Mouse (Mus musculus) heart, adult 11 months (tissue): ENCODE data around the gene Hoxb7.

Experiments
- DNase-seq: peaks from one replicate; pipeline ENCODE4 v3.0.0; 2022

Hoxb7 gene

GRCm38 (mm10) chr11:96317608-96318367 is 31.4 kb downstream of the Hoxb7 start, which contains the start of gene Hoxb4:
Gene Hoxb4 (plus strand): TSS chr11:96318267.
- peak; percentile 92 for DNase-seq

DNA sequence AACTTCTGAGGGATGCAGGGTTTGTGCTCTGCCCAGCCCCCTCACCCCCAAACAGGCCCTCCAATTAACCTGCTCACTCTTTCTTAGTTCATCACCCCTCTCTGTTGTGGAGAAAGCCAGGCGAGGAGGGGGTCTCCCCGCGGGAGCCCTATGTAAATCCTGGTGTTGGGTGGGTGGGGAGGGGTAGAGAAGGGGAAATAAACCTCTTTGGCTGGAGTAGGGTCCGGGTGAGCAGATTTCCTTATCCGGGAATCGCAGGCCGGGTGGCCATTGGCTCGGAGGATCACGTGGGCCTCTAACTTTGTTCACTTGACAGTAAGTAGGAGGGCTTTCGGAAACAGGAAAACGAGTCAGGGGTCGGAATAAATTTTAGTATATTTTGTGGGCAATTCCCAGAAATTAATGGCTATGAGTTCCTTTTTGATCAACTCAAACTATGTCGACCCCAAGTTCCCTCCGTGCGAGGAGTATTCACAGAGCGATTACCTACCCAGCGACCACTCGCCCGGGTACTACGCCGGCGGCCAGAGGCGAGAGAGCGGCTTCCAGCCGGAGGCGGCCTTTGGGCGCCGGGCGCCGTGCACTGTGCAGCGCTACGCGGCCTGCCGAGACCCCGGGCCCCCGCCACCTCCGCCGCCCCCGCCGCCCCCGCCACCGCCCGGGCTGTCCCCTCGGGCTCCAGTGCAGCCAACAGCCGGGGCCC is 32.1 kb downstream of the Hoxb7 start:
- DNase-seq: peak; percentile 98

- DNase-seq: peak; percentile 91
These were observed 32.9 kb downstream of the Hoxb7 start for GRCm38 (mm10) chr11:96319071-96319902.

DNA sequence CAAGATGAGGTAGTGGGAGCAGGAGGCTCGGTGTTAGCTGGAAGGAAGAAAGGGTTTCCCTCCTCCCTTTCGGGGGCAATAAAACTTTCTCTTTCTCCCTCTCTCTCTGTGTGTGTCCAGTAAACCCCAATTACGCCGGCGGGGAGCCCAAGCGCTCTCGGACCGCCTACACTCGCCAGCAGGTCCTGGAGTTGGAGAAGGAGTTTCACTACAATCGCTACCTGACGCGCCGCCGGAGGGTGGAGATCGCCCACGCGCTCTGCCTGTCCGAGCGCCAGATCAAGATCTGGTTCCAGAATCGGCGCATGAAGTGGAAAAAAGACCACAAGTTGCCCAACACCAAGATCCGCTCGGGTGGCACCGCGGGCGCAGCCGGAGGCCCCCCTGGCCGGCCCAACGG is 33.5 kb downstream of the Hoxb7 start:
- DNase-seq: no peak

DNA sequence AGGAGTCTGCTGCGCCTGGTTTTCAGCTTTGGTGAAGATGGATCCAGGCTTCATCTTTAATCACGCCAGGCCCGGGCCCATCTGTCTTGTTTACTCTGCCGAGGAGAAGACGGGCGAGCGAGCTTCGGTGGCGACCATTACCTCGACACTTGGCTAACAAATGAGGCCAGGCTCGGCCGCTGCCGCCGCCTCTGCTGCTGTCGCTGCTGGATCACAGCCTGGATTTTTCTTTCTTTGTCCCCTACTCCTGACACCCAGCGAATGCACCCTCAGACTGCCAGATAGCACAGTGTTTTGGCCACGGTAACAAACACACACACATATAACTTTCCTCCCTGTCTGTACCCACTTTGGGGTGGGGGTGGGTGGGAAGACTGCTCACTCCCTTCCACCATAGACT is 34.3 kb downstream of the Hoxb7 start:
- no peak for DNase-seq

DNA sequence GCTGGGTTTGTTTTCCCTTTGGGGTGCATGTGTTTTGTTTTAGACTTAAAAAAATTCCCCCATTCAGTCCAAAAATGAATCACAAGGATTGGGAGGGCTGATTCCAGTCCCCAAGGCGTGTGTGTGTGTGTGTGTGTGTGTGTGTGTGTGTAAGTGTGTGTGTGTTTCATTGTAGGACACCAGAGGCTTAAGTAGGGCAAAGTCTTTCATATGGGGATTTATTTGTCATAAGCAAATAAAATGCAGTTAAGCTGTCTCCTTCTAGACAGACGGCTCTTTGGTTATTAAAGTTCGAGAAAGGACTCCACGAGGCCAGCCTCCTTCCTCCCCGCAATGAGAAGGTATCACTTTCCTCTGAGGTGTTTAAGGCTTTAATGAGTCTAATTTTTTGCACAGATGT is 35.4 kb downstream of the Hoxb7 start:
- no peak for DNase-seq

- DNase-seq: no peak
These were observed 36.3 kb downstream of the Hoxb7 start for GRCm38 (mm10) chr11:96322738-96323137.

GRCm38 (mm10) chr11:96323154-96323553 is 36.7 kb downstream of the Hoxb7 start, which contains the start of gene Hoxb3:
Gene Hoxb3 (plus strand): TSS chr11:96323326.
- DNase-seq: no peak

DNA sequence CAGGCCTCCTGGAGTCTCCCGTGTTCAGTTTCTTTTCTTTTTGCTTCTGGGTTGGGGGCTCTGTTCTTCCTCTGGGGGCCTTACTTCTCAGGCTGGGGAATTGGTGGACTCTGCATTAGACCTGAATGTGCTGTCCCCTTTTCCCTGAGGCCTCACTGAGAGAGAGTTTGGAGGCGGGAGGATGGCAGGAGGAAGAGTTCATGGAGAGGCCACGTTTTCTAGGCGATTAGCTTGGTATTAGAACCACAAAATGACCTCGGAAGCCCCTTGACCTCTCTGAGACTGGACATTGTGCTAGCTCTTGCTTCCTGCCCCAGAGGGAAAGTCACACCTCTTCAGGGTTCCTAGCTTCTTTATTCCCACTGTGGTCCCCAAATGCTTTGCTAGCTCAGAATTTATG is 37.7 kb downstream of the Hoxb7 start:
- DNase-seq: no peak

DNA sequence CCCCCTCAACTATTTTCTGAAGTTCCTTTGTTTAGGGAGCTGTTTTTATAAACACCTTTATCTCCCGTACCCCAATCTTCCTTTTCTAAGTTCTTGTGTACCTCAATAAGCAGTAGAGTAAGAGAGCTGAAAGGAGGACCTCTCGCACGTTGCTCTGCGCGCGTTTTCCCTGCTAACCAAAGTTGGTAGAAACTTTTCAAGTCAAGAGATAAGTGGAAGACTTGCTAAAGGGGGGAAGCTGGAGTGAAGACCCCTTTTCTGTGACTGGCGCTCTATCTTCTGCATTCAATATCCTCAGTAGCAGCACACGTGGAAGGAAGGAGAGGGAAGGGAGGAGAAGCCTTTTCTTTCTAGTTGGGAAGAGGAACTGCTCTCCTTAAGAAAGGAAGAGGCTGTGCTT is 38.5 kb downstream of the Hoxb7 start:
- DNase-seq: no peak

GRCm38 (mm10) chr11:96325747-96326212 is 39.4 kb downstream of the Hoxb7 start:
- DNase-seq: no peak

DNA sequence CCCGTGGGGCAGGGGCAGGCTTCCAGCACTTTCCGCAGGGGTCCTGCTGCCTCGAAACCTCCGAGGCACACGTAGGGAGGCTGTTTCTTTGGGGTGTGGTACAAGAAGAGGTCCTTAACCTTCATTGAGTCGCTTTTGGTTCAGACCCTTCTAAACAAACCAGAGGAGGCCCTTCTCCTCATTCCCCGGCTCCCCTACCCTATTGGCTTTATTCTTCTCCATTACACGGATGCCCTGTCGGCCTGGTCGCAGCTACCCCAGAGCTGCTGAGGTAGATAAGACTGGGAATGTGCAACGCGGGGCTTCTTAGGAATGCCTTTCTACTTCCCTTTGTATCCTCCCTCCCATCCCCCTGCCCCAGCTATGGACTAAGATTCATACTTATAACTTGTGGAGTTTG is 40.3 kb downstream of the Hoxb7 start:
- DNase-seq: no peak

GRCm38 (mm10) chr11:96327122-96327521 is 40.7 kb downstream of the Hoxb7 start:
- DNase-seq: no peak

DNA sequence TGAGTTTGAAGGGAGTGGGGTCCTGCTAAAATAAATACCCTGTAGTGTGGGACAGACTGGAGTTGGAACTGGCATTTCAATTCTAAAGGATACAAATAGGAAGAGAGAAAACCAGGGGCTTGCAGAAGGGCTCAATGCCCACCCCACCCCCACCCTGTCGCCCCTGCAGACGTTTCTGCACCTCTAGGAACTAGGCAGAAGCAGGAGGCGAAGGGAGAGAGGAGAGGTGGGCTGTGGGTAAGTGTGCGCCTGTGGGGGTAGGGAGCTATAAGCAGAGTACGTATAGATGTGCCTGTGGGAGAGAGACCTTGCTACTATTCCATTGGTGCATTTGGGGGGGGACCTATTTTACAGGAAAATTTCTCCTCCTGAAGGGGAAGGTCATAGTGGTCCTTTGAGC is 41.3 kb downstream of the Hoxb7 start:
- no peak for DNase-seq

DNA sequence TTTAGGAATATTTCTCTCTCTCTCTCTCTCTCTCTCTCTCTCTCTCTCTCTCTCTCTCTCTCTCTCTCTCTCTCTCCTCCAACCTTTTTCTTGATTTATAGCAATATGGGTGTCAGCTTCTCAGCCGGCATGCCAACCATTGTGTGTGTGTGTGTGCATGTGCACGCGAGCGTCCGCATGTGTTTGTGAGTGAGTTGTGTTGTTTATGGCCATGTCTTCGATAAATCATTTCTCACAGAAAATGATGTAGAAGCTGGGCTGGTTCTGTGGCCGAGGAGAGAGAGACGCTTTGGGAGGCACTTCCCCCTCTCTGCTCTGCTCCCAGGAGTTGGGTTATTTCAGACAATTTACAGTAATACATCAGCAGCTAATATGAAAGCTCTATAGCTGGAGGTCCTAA is 42.2 kb downstream of the Hoxb7 start:
- DNase-seq: no peak

- DNase-seq: no peak
These were observed 45.7 kb downstream of the Hoxb7 start for GRCm38 (mm10) chr11:96332105-96332504.

DNA sequence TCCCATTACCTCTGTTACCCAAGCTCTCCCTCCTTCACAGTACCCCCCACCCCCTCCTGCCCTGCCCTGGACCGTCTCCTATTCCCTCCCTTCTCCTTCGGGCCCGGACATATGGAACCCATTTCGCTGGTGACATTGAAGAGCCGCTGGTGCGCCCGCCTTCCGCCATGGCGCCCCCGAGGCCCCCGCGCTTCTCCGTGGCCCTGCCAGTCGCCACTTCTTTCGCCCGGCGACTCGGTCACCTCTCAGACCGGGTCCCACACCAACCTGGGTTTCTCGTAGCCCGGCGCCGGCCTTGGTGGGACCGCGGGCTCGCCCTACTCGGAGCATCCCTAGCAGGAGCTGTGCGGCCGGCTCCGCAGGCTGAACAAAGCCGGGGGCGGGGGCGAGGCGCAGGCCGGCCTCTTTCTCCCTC is 46.2 kb downstream of the Hoxb7 start:
- DNase-seq: peak; percentile 89

- no peak for DNase-seq
These were observed 47.0 kb downstream of the Hoxb7 start for GRCm38 (mm10) chr11:96333241-96334001.

- DNase-seq: no peak
These were observed 47.6 kb downstream of the Hoxb7 start for GRCm38 (mm10) chr11:96334002-96334364.

DNA sequence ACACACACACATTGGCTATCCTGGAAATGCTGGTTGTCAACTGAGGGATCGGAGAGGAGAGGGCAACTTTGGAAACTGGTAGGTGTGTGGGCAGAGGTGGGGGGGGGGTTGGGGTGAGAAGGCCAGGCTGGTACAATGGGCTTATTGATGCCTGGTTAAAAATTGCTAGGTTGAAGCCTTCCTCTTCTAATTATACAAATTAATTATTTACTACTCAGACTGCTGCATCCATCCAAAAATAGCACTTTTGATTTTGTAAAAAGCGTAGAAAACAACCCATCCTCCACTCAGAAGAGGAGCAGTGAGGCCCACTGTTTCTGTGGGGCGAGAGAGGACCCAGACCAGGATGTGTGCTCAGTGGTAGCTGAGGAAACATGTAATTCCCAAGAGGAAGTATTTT is 48.6 kb downstream of the Hoxb7 start:
- no peak for DNase-seq

GRCm38 (mm10) chr11:96336597-96336996 is 50.2 kb downstream of the Hoxb7 start:
- DNase-seq: no peak

- no peak for DNase-seq
These were observed 50.6 kb downstream of the Hoxb7 start for GRCm38 (mm10) chr11:96337026-96337425.
